Mouse (Mus musculus) 3134 (cell line): ENCODE measurements around the gene Rps6kb2.
A peak's percentile ranks its signal among the peaks of the same experiment; 100 is the strongest.

Experiments used
- DNase-seq: peaks from one replicate; pipeline ENCODE4 v3.0.0-alpha.2; 2011; ENCODE audit warnings: low spot score; ENCODE audit not compliant: insufficient read length; ENCODE audit errors: extremely low read depth

The Rps6kb2 gene

GRCm38 (mm10) chr19:4162646-4163542, at the start of gene Rps6kb2:
Gene Rps6kb2, minus strand, starts transcription at chr19:4163354.
- peak; percentile 85 for DNase-seq

- DNase-seq, result no peak
Observed at GRCm38 (mm10) chr19:4211891-4212588, 48.9 kb upstream of the Rps6kb2 start.

- DNase-seq, result no peak
Observed at GRCm38 (mm10) chr19:4208563-4208962, 45.4 kb upstream of the Rps6kb2 start.

- DNase-seq, result peak; percentile 54
Observed at GRCm38 (mm10) chr19:4206971-4207370, 43.8 kb upstream of the Rps6kb2 start.

- DNase-seq, result no peak
Observed at GRCm38 (mm10) chr19:4204889-4205288, 41.7 kb upstream of the Rps6kb2 start.

DNA sequence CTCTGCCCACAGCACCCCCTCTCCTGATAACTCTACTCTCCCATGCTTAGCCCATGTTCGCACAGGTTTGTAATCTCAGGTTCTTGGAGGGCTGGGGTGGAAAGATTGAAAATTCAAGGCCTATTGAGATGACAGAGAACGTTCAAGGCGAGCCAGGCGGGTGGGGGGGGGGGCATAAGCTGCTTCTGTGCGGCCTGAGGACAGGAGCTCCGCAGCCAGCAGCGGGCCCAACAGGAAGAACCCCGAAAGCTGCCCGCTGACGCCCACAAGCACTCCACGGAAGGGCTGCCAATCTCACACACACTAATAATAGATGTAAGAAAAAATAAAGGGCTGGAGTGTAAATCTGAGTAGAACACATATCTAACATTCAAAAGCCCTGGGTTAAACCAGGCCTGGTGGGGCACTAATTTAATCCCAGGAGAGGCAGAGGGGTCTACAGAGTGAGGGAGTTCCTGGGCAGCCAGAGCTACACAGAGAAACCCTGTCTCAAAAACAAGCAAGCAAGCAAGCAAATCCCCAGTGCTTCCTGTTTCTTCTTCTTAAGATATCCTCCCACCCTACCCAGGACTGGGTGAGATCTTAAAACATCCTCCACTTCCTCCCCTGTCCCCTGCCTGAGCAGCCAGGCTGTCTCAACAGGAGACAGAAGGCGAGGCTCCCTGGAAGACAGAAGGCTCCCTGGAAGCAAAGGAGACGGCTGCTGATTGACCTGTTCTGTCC, 40.6 kb upstream of the Rps6kb2 start:
- DNase-seq, result no peak

DNA sequence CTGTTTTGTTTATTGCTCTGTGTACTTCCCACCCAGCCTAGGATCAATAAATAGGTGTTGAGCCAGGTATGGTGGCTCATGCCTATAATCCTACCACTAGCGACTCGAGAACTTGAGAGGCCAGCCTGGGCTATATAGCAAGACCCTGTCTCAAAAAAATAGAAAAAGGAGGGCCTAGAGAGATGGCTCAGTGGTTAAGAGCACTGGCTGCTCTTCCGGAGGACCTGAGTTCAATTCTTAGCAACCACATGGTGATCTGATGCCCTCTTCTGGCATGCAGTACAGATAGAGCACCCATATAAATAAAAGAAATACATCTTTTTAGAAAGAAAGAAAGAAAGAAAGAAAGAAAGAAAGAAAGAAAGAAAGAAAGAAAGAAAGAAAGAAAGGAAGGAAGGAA, 40.0 kb upstream of the Rps6kb2 start:
- no peak for DNase-seq

DNA sequence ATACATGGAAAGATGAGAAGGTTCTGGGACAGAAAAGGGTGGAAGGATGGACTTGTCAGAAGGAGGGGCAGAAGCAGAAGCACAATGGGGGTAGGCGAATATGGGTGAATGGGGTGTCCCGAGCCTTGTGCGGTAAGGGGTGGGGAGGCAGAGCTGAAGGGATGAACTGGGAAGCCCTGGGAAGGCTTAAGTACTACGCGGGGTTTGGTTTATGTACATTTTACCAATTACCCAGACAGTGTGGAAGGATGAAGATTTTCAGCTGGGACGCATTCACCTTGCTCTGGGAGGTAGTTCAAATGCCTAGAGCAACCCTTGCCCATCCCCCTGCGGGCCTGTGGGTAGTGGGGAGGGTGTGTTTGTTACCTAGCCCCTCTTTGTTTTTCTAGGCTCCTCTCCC, 39.0 kb upstream of the Rps6kb2 start:
- DNase-seq, result no peak

DNA sequence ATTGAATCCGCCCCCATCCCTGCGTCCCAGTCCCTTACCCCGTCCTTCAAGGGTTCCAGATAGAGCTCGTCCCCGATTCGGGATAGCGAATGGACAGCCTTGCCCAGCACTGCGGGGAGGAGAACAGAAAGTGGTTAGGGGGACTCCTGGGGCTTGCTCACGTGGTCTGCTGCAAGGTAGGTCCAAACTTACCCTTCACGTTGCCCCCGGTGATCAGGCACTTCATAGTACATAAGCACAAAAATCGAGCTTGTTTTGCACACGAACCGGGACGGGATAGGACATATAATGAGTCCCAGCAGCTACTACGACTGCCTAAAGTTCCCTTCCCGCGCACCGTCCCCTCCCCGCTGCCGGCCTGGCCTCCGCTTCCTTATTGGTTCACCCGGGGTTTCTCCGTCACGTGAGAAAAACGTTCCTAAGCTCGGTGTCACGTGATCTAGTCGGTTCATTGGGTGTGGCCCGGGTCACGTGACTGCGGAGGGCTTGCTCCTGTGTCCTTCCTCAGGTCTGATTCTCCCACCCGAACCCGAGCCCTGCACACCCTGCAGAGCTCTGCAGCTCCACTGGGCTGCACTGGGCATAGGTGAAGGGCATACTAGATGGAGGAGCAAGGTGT, 38.2 kb upstream of the Rps6kb2 start, which contains the start of gene Rad9a:
Gene Rad9a, minus strand, starts transcription at position 372 of the 619 bp plus-strand sequence.
- DNase-seq, result peak; percentile 95

- no peak for DNase-seq
Observed at GRCm38 (mm10) chr19:4197180-4197579, 34.0 kb upstream of the Rps6kb2 start.

- peak; percentile 45 for DNase-seq
Observed at GRCm38 (mm10) chr19:4196548-4196947, 33.4 kb upstream of the Rps6kb2 start.

- DNase-seq, result no peak
Observed at GRCm38 (mm10) chr19:4196048-4196447, 32.9 kb upstream of the Rps6kb2 start.

- no peak for DNase-seq
Observed at GRCm38 (mm10) chr19:4194776-4195650, 31.9 kb upstream of the Rps6kb2 start.

GRCm38 (mm10) chr19:4194021-4194724, 31.0 kb upstream of the Rps6kb2 start:
- DNase-seq, result no peak

DNA sequence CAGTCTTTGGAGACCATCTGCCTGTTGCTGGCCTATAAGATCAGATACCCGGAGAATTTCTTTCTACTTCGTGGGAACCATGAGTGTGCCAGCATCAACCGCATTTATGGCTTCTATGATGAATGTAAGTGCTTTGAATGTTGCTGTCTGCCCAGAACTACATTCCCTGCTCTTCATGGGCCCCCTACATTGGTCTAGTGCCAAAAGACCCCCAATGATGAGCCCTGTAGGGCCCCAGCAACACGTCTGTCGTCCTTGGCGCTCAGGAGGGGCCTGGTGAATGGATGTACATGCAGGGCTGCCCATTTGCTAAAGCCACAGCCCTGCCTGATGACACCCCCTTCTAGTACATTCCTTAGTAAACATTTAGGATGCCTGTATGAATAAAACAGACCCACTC, 30.0 kb upstream of the Rps6kb2 start:
- no peak for DNase-seq

GRCm38 (mm10) chr19:4192251-4192985, 29.3 kb upstream of the Rps6kb2 start:
- DNase-seq, result no peak

DNA sequence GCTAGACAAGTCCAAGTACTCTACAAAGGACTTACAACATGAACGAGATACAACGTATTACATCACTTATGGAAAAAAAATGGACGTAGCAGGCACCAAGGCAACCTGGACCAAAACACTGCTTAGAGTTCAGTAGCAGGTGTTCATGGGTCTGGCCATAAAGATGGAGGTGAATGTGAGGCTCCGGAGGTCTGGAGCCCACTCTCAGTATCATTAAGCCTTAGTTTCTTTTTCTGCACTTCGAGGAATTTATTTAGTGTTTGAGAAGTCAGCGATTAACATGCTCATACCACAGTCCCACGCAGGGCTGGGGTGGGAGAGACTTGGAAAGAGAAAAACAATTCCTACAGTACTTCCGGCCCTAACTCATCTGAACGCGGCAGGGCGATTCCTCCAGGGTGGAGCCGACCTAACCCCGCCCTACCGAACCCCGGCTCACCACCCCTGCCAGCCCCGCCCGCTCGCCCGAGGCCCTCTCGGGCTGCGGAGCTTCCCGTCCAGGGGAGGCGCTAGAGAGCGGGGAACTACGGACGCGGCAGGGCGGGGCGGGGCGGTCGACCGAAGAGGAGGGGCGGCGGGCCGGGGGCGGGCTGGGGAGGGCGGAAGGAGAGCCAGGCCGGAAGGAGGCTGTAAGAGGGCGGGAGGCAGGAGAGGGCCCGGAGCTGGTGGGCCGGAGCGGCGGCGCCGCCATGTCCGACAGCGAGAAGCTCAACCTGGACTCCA, 28.5 kb upstream of the Rps6kb2 start, which contains the start of gene Ppp1ca:
Gene Ppp1ca, plus strand, starts transcription at position 538 of the 723 bp plus-strand sequence.
- DNase-seq, result peak; percentile 89
